Mouse (Mus musculus): Measurements from ENCODE around the gene Neurl2. TPM values are rescaled to one million over a fixed set of nuclear protein-coding genes. Genes with fewer than 3 reads are reported as not detected.

The Neurl2 gene
- polyA plus RNA-seq, 1 experiment, result 31.7 TPM

DNA sequence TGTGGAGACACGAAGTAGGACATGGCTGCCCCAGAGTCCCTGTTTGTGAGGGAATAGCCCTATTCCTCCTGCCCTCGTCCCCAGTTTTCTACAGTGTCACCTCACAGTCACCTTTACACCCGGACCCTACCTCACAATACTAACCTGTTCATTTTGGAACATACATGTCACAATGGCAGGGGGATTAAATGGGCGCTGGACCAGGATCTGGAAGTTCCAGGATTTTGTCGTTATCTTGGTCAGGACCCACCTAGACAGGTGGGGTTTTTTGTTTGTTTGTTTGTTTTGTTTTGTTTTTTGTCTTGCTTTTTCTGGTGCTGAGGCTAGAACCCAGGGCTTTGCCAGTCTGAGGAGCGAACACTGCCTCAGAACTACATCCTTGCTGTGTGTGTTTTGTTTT is 4.8 kb downstream of the Neurl2 start, which contains the start of gene Spata25:
TSS of gene Spata25 (minus strand) at position 101 of the 400 bp plus-strand sequence.
- no peak for DNase-seq
- TF ChIP-seq CTCF (IDR thresholded peaks at IDR 0.05; ENCODE audit: borderline replicate concordance, control insufficient read depth, extremely low read depth, insufficient read depth, low read length, poor library complexity), result no peak
- no peak for TF ChIP-seq POLR2A (IDR thresholded peaks at IDR 0.05; ENCODE audit: control insufficient read depth, extremely low read depth, insufficient read depth, low read length, poor library complexity)
- 96% methylated on average over 6 of the region's 6 CpGs for WGBS
- no peak within 1 kb of the TSS for H3K4me3 ChIP-seq (ENCODE audit: control insufficient read depth, insufficient read depth, low read length)
- 0 out of 2 replicates have a peak, but pooled peaks cover 3% of the 10 kb centered on the region for H3K36me3 ChIP-seq (ENCODE audit: control insufficient read depth, insufficient read depth, low read length)
- no peak within 1 kb of the TSS for H3K27ac ChIP-seq (ENCODE audit: control insufficient read depth, insufficient read depth, low read length)
- H3K27me3 ChIP-seq (ENCODE audit: control insufficient read depth, insufficient read depth, low read length), result no peaks in the 10 kb centered on the region
- H3K4me1 ChIP-seq (replicated peaks; ENCODE audit: control insufficient read depth, insufficient read depth, low read length), result peaks cover 8% of the 10 kb centered on the region

- no peak for TF ChIP-seq CTCF (IDR thresholded peaks at IDR 0.05; ENCODE audit: borderline replicate concordance, control insufficient read depth, extremely low read depth, insufficient read depth, low read length, poor library complexity)
- no peak for TF ChIP-seq POLR2A (IDR thresholded peaks at IDR 0.05; ENCODE audit: control insufficient read depth, extremely low read depth, insufficient read depth, low read length, poor library complexity)
- Histone ChIP-seq H3K4me3 (ENCODE audit: control insufficient read depth, insufficient read depth, low read length) (no peak overlapping the region), H3K36me3 (ENCODE audit: control insufficient read depth, insufficient read depth, low read length) (0 out of 2 replicates have a peak, but pooled peaks cover 3% of the 10 kb centered on the region), H3K27ac (ENCODE audit: control insufficient read depth, insufficient read depth, low read length) (no peak overlapping the region), H3K27me3 (ENCODE audit: control insufficient read depth, insufficient read depth, low read length) (no peaks in the 10 kb centered on the region), H3K4me1 (replicated peaks; ENCODE audit: control insufficient read depth, insufficient read depth, low read length) (0 out of 2 replicates have a peak, but pooled peaks cover 2% of the 10 kb centered on the region)
- WGBS, result 94% methylated on average over 16 of the region's 16 CpGs
- DNase-seq, result no peak
Observed at GRCm38 (mm10) chr2:164827146-164827850, 6.0 kb downstream of the Neurl2 start.

- DNase-seq, result no peak
- TF ChIP-seq CTCF (IDR thresholded peaks at IDR 0.05; ENCODE audit: borderline replicate concordance, control insufficient read depth, extremely low read depth, insufficient read depth, low read length, poor library complexity) (no peak), POLR2A (IDR thresholded peaks at IDR 0.05; ENCODE audit: control insufficient read depth, extremely low read depth, insufficient read depth, low read length, poor library complexity) (no peak)
- Histone ChIP-seq H3K27ac (ENCODE audit: control insufficient read depth, insufficient read depth, low read length) (no peak overlapping the region), H3K4me3 (ENCODE audit: control insufficient read depth, insufficient read depth, low read length) (no peak overlapping the region), H3K27me3 (ENCODE audit: control insufficient read depth, insufficient read depth, low read length) (no peaks in the 10 kb centered on the region), H3K36me3 (ENCODE audit: control insufficient read depth, insufficient read depth, low read length) (peaks cover 7% of the 10 kb centered on the region; the same call in 1 of the 2 replicates), H3K4me1 (replicated peaks; ENCODE audit: control insufficient read depth, insufficient read depth, low read length) (0 out of 2 replicates have a peak, but pooled peaks cover 2% of the 10 kb centered on the region)
- 98% methylated on average over 17 of the region's 17 CpGs for WGBS
Observed at GRCm38 (mm10) chr2:164825521-164825920, 7.7 kb downstream of the Neurl2 start.

GRCm38 (mm10) chr2:164823969-164824368 is 9.3 kb downstream of the Neurl2 start:
- TF ChIP-seq POLR2A (IDR thresholded peaks at IDR 0.05; ENCODE audit: control insufficient read depth, extremely low read depth, insufficient read depth, low read length, poor library complexity) (no peak), CTCF (IDR thresholded peaks at IDR 0.05; ENCODE audit: borderline replicate concordance, control insufficient read depth, extremely low read depth, insufficient read depth, low read length, poor library complexity) (no peak)
- no peak overlapping the region for H3K27ac ChIP-seq (ENCODE audit: control insufficient read depth, insufficient read depth, low read length)
- 89% methylated on average over 4 of the region's 4 CpGs for WGBS
- DNase-seq, result no peak
- no peak overlapping the region for H3K4me3 ChIP-seq (ENCODE audit: control insufficient read depth, insufficient read depth, low read length)
- H3K27me3 ChIP-seq (ENCODE audit: control insufficient read depth, insufficient read depth, low read length), result no peaks in the 10 kb centered on the region
- 0 out of 2 replicates have a peak, but pooled peaks cover 2% of the 10 kb centered on the region for H3K4me1 ChIP-seq (replicated peaks; ENCODE audit: control insufficient read depth, insufficient read depth, low read length)
- peaks cover 8% of the 10 kb centered on the region; the same call in 1 of the 2 replicates for H3K36me3 ChIP-seq (ENCODE audit: control insufficient read depth, insufficient read depth, low read length)

DNA sequence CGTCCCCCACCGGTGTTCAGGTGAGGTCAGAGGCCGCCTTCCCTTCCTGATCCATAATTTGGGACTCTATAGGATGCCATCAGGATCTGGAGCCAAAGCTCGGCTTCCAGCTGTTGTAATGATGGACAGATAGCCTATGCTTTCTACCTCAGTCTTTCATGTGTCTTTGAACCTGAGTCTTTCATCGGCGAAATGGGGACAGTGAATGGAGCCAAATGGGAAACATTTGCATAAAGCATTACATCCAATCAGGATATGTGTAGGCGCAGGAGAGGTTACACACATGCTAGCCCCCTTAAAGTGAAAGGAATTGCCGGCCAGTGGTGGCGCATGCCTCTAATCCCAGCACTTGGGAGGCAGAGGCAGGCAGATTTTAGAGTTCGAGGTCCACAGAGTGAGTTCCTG is 10.1 kb downstream of the Neurl2 start:
- DNase-seq, result no peak
- TF ChIP-seq CTCF (IDR thresholded peaks at IDR 0.05; ENCODE audit: borderline replicate concordance, control insufficient read depth, extremely low read depth, insufficient read depth, low read length, poor library complexity) (no peak; the same call in 1 of the 2 replicates), POLR2A (IDR thresholded peaks at IDR 0.05; ENCODE audit: control insufficient read depth, extremely low read depth, insufficient read depth, low read length, poor library complexity) (0 out of 2 replicates have a peak, but pooled peaks have one; percentile 6)

GRCm38 (mm10) chr2:164822636-164823165 is 10.6 kb downstream of the Neurl2 start, which contains the start of gene Zswim1:
Gene Zswim1 (plus strand): TSS chr2:164822686.
- DNase-seq, result peak; percentile 100
- Histone ChIP-seq H3K27ac (ENCODE audit: control insufficient read depth, insufficient read depth, low read length) (no peak within 1 kb of the TSS), H3K36me3 (ENCODE audit: control insufficient read depth, insufficient read depth, low read length) (peaks cover 8% of the 10 kb centered on the region; the same call in 1 of the 2 replicates), H3K4me1 (replicated peaks; ENCODE audit: control insufficient read depth, insufficient read depth, low read length) (0 out of 2 replicates have a peak, but pooled peaks cover 2% of the 10 kb centered on the region), H3K27me3 (ENCODE audit: control insufficient read depth, insufficient read depth, low read length) (no peaks in the 10 kb centered on the region), H3K4me3 (ENCODE audit: control insufficient read depth, insufficient read depth, low read length) (peak within 1 kb of the TSS; percentile 75)
- TF ChIP-seq POLR2A (IDR thresholded peaks at IDR 0.05; ENCODE audit: control insufficient read depth, extremely low read depth, insufficient read depth, low read length, poor library complexity) (peak; percentile 77), CTCF (IDR thresholded peaks at IDR 0.05; ENCODE audit: borderline replicate concordance, control insufficient read depth, extremely low read depth, insufficient read depth, low read length, poor library complexity) (peak; percentile 69)
- WGBS, result 1% methylated on average over 32 of the region's 32 CpGs

More for the DNA sequence above, 10.1 kb downstream of the Neurl2 start:
- H3K4me1 ChIP-seq (replicated peaks; ENCODE audit: control insufficient read depth, insufficient read depth, low read length), result 0 out of 2 replicates have a peak, but pooled peaks cover 2% of the 10 kb centered on the region
- peaks cover 8% of the 10 kb centered on the region; the same call in 1 of the 2 replicates for H3K36me3 ChIP-seq (ENCODE audit: control insufficient read depth, insufficient read depth, low read length)
- H3K4me3 ChIP-seq (ENCODE audit: control insufficient read depth, insufficient read depth, low read length), result peak overlapping the region; percentile 75
- 1% methylated on average over 10 of the region's 10 CpGs for WGBS
- H3K27ac ChIP-seq (ENCODE audit: control insufficient read depth, insufficient read depth, low read length), result no peak overlapping the region
- no peaks in the 10 kb centered on the region for H3K27me3 ChIP-seq (ENCODE audit: control insufficient read depth, insufficient read depth, low read length)
